Mouse (Mus musculus): ENCODE measurements around the gene Numbl.

GRCm38 (mm10) chr7:27323001-27323400 lies 64.8 kb downstream of the Numbl start:
- TF ChIP-seq CTCF (IDR thresholded peaks at IDR 0.05) (no peak), EP300 (IDR thresholded peaks at IDR 0.05) (no peak)

Measured in lung, postnatal 0 days (tissue).